Mouse (Mus musculus): ENCODE results near the gene Has1. TPM values are rescaled to one million over a fixed set of nuclear protein-coding genes. Genes with fewer than 3 reads are reported as not detected.

The Has1 gene
- polyA plus RNA-seq (2017; shearing (Covaris generic)) = not detected

DNA sequence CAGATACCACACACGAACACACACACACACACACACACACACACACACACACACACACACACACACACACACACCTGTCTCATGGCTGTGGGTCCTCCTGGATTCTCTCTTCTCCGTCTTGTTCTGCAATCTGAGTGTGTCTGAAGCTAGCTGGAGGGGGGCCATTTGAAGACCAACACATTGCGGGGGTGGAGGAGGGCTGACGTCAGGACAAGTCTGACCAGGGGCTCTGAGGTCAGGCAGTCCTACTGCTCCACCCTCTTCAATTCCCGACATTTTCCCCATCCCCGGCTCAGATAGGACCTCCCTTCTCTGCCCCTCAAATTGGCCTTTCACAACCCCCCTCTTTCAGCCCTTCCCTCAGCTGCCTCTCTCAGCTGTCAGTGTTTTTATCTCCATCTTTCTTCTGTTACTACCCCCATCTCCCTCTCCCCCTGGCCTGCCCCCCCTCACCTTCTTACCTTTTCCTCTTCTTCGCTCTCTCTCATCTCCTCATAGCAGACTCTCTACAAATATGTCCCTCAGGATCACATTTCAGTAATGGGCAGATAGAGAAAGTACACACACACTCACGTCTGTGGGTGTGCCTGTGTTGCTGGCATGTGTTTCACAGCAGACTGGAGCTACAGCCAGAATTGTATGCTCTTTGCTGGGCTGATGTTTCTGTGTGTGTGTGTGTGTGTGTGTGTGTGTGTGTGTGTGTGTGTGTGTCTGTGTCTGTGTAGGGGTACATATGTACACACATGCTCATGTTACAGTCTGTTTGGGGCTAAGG, at the start of gene Has1:
Has1 (minus strand) TSS at position 142 of the 775 bp plus-strand sequence.

DNA sequence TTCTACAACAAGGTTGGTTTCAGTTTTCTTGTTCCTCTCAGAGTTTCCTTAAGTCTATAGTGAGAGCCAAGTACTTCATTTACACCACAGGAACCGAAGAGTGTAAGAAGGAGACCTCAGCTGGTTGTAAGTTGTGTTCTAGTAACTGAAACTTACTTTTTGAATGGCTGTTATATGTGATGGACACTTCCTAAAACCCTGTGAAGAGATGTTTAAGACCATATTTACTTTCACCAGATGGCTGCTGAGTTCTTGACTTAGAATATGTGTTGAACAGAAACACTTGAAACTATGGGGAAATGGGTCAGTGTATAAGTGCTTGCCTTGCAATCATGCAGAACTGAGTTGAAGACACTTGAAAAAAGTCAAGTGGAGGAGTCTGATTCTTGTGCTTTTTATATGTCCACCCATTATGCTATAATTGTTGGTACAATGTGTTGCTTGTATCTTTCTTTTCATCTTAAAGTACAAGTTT, 32.8 kb upstream of the Has1 start, which contains the start of the genes Fpr2 and Fpr3:
Fpr2 (plus strand) TSS at position 51 of the 475 bp plus-strand sequence.
Fpr3 (plus strand) TSS at position 79 of the 475 bp plus-strand sequence.

DNA sequence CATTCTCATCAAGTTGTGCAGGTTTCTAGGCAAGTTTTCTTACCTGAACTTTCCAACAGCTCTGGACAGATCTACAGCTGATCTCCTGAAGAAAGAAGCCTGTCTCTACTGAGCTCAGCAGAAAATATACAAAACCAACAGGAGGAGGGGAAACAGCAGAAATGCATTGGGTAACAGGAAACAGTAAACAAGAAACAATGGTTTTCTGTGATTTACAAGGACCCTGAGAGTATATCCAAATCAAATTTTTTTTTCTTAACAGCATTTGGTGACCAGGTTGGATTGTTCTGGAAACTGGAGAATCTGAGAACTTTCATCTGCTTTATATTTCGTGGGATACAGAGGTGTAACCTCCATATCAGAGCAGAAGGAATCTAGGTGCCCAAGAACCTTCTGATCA, 28.8 kb upstream of the Has1 start, which contains the start of gene Fpr1:
Fpr1 (minus strand) TSS at position 101 of the 400 bp plus-strand sequence.

DNA sequence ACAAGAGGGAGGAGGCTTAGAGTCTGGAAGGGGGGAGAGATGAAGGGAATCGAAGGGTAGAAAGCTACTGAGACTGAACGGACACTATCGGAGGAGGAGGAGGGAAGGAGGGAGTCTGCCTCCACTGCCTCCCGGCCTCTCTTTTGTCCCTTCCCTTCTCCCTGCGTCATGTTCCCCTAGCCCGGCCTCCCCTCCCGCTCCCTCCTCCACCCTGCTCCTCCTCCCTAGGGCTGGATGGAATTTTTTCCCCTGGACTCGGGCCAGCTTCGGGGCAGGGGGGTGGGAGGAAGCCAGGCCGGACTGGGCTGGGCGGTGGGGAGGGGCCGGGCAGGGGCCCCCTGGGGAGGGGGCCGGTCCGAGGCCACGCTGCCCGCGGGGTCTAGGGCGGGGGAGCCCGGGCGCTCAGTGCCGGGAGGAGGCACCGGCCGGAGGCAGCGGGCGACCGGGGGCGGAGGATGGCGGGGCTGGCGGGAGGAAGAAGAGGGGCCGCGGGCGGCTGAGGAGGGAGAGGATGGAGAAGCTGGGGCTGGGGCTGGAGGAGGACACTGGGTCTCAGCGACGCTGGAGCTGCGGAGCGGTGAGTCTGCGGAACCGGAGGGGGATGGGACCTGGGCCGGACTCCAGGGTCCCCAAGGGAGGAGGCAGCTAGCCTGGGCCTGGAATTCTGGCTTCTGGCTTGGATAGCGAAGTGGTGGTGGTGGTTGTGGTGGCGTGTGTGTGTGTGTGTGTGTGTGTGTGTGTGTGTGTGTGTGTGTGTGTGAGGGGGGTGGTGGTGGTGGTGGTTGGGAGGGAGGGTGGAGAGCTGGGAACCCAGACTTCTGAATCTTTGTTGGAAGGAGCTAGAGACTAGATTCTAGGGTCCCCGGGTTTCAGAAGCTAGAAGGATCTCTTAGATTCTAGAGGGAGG, 28.0 kb downstream of the Has1 start, which contains the start of gene Spaca6:
Spaca6 (plus strand) TSS at position 408 of the 907 bp plus-strand sequence.

Other genes with a start within 250 kb of the Has1 start
- gene Lnpep, start 230.2 kb downstream of the Has1 start, polyA plus RNA-seq (2017; shearing (Covaris generic)) = 57.9 TPM
- not detected for gene Vmn2r90, start 151.5 kb downstream of the Has1 start, polyA plus RNA-seq (2017; shearing (Covaris generic))
- gene Spaca6, start 28.0 kb downstream of the Has1 start, polyA plus RNA-seq (2017; shearing (Covaris generic)) = 5.2 TPM
- 1.7 TPM for gene Fpr1, start 28.7 kb upstream of the Has1 start, polyA plus RNA-seq (2017; shearing (Covaris generic))
- 0.43 TPM for gene Fpr2, start 32.6 kb upstream of the Has1 start, polyA plus RNA-seq (2017; shearing (Covaris generic))
- gene Fpr3, start 32.6 kb upstream of the Has1 start, polyA plus RNA-seq (2017; shearing (Covaris generic)) = not detected
- not detected for gene Fpr-rs4, start 166.5 kb upstream of the Has1 start, polyA plus RNA-seq (2017; shearing (Covaris generic))
- gene Vmn2r124, start 194.2 kb upstream of the Has1 start, polyA plus RNA-seq (2017; shearing (Covaris generic)) = not detected
- gene Vmn2r91, start 229.8 kb upstream of the Has1 start, polyA plus RNA-seq (2017; shearing (Covaris generic)) = not detected

Data from inflammation-experienced regulatory T-cells, adult 16 weeks (primary cell).